Mouse (Mus musculus) megakaryocyte-erythroid progenitor cell, adult 5-6 weeks (primary cell): Measurements from ENCODE around the gene Gcnt7. TPM values are rescaled to one million over a fixed set of nuclear protein-coding genes. Genes with fewer than 3 reads are reported as not detected.
A peak's percentile ranks its signal among the peaks of the same experiment; 100 is the strongest.

Source experiments
- ATAC-seq: replicated peaks from 2 replicates; pipeline ENCODE4 v1.8.0; 2016; ENCODE audit warnings: mild to moderate bottlenecking, inconsistent platforms; ENCODE audit not compliant: severe bottlenecking, poor library complexity, low FRiP score, low TSS enrichment
- total RNA-seq, 2 experiments: library from RNA; stranded (forward) in 1 of 2; stranded (reverse) in 1 of 2; fragments of 200-1000, 215-1000 nt in 1 of 2; fragments of >200 nt in 1 of 2; fragmentation: Nextera tagmentation in 1 of 2; gene quantifications; 2 replicates each; pipeline ENCODE4 v1.2.3; 2014 to 2017

Gene Gcnt7
- total RNA-seq, 2 experiments from 2014 or later = not detected

DNA sequence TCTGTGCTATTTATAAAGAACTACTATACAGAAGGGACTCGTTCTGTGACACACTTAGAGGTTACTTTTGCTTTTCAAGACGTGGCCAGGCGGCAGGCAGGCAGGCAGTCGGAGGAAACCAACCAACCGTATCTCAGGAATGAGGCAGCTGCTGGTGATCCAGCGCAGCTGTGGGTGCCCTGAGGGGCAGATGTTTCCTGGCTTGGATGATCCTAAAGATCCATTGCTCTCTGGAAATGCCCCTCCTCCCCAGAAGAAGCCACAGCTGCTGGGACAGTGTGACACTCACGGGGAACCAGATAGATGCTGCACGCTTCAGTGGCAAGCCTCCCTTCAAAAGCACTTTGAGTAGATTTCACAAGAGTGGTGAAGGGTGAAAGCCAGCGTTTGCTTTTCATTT lies 45.9 kb downstream of the Gcnt7 start:
- no peak for ATAC-seq

DNA sequence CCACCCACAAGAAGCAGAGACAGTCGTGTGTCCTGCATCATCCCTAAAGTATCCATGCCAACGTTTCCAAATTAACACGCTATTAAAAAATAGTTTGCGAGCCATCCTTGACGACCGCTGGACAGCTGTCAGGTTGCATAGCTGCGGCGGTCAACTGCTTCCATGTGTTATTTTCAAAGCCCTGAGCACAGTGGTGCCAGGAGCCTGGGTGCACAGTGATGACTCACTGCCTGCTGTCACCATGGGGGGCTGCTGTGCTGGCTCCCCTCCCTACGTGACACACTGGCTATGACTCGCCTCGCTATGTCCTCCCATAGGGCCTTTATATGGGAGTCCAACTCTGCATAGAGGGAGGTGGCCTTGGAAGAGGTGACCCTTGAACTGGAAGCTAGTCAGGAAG lies 47.3 kb downstream of the Gcnt7 start:
- ATAC-seq = no peak

DNA sequence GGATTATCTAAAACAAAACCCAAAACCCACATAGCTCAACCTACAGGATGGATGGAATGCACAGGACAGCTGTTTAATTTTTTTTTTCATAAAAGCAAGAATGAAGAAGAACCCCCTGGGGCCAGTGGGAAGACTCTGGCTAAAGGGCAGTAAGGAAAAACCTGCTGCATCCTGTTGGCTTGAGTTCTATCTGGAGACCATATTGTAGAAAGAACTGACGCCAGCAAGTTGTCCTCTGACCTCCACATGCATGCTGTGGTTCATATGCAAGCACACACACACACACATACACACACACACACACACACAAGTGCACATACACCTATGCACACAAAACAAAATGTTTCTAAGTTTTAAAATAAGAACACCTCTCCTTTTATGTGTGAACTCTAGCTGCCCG lies 47.7 kb downstream of the Gcnt7 start:
- ATAC-seq = no peak

- ATAC-seq = no peak
Measured at GRCm38 (mm10) chr2:172407499-172407898, 50.9 kb downstream of the Gcnt7 start.

- no peak for ATAC-seq
Measured at GRCm38 (mm10) chr2:172406173-172406572, 52.2 kb downstream of the Gcnt7 start.

DNA sequence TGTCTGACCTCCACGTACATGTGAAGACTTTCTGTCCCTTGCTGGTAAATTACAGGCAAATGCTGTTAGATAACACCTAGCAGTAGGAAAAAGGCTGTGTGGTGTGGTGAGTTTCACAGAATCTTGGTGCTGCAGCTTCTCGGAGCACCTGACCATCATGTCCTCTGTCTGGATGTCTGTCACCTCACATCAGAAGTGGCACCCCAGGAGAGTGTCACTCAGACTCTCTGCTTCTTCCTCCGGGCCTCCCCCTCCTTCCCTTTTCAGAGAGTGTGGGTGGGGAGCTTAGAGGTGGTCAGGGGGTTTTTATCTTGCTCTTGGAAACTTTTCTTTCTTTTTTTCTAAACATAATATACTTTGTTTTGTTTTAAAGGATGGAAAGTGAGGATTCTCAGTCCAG lies 53.4 kb downstream of the Gcnt7 start:
- ATAC-seq = no peak

DNA sequence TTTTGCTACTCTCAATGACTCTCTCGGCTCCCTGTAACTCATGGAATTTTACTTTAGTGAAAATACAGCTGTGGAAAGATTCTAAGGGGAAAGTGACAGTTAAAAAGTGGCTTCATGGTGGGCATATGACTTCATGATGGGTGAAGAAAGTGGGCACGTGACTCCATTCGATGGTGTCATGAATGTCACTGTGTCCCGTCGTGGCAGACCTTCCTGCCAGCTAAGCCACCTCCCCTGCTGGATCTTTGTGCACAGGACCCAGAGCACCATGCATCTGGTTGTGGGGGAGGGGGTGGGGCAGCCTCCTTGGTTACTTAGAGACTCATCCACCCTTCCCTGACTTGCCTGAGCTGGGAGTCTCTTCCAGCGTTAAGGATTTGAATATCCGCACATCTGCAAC lies 54.2 kb downstream of the Gcnt7 start:
- no peak for ATAC-seq

DNA sequence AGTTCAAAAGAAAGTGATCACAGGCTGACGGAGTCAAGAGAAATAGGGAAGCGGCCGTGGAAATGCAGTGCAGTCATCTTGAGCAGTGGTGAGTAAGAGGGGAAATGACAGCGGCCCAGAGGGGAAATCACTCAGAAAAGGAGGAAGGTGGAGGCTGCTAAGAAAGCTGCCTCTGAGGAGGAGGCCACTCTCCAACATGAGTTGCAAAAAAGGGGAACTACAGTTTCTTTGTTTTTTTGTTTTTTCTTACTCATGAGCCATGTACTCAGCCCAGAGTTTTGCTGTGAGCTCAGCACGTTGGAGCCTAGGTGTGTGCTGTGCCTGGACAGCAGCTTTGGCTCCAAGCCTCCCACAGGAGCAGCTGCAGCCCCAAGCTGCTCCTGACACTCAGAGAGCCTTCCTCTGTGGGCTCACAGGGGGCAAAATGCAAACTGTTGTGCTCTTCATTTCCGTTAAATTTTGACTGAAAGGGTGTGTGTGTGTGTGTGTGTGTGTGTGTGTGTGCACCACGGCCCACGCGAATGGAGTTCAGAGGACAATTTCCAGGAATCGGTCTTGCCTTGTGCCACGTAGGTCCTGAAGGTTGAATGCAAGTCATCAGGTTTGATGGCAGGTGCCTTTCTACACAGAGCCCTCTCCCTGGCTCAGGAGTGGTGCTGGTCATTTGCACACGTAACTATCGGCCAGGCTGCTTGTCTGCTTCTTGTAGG lies 57.1 kb downstream of the Gcnt7 start:
- ATAC-seq = peak; percentile 56

Other genes starting within 250 kb of the Gcnt7 start
- not detected in 2 replicates for gene Mc3r, start 210.1 kb downstream of the Gcnt7 start, total RNA-seq (2014; fragmentation: Nextera tagmentation)
- not detected in 2 replicates for gene Mc3r, start 210.1 kb downstream of the Gcnt7 start, total RNA-seq (2017)
- 13.8 and 14.4 TPM in 2 replicates for gene Fam210b, start 113.0 kb downstream of the Gcnt7 start, total RNA-seq (2014; fragmentation: Nextera tagmentation)
- gene Fam210b, start 113.0 kb downstream of the Gcnt7 start, total RNA-seq (2017) = 5.2 and 8.7 TPM in 2 replicates
- 42.7 and 47.4 TPM in 2 replicates for gene Aurka, start 88.1 kb downstream of the Gcnt7 start, total RNA-seq (2014; fragmentation: Nextera tagmentation)
- gene Aurka, start 88.1 kb downstream of the Gcnt7 start, total RNA-seq (2017) = 43.9 and 73.8 TPM in 2 replicates
- gene Cstf1, start 87.9 kb downstream of the Gcnt7 start, total RNA-seq (2014; fragmentation: Nextera tagmentation) = 25.8 and 32.3 TPM in 2 replicates
- 35.5 and 41.8 TPM in 2 replicates for gene Cstf1, start 87.9 kb downstream of the Gcnt7 start, total RNA-seq (2017)
- gene Cass4, start 64.8 kb downstream of the Gcnt7 start, total RNA-seq (2014; fragmentation: Nextera tagmentation) = 0.89 TPM in 1 of 2 replicates, not detected in the other
- gene Cass4, start 64.8 kb downstream of the Gcnt7 start, total RNA-seq (2017) = not detected in 2 replicates
- 38.0 and 65.7 TPM in 2 replicates for gene Rtf2, start 18.0 kb downstream of the Gcnt7 start, total RNA-seq (2014; fragmentation: Nextera tagmentation)
- gene Rtf2, start 18.0 kb downstream of the Gcnt7 start, total RNA-seq (2017) = 132 and 179 TPM in 2 replicates
- 2.8 TPM in 1 of 2 replicates, not detected in the other for gene Fam209, start 13.9 kb upstream of the Gcnt7 start, total RNA-seq (2014; fragmentation: Nextera tagmentation)
- 0.95 and 6.7 TPM in 2 replicates for gene Fam209, start 13.9 kb upstream of the Gcnt7 start, total RNA-seq (2017)
- not detected in 2 replicates for gene Tfap2c, start 91.0 kb upstream of the Gcnt7 start, total RNA-seq (2014; fragmentation: Nextera tagmentation)
- not detected in 2 replicates for gene Tfap2c, start 91.0 kb upstream of the Gcnt7 start, total RNA-seq (2017)